11 mouse cellular contexts compared by ENCODE assay signal in genomic region chr6:136524751-136525150, GRCm38 (mm10). TPM values are rescaled to one million over a fixed set of nuclear protein-coding genes. Genes with fewer than 3 reads are reported as not detected.
DNase-seq lines count a peak whose midpoint lies in the region; ATAC-seq and TF ChIP-seq lines count a peak whose summit lies in the region.
"Had no signal": no experiment of that assay in that cellular context is flagged by ENCODE, and none has a peak within 500 bp of the region (broad histone marks: within the 10 kb centered on the region; RNA-seq: fewer than 3 reads in every experiment).

No protein-coding gene starts in this region.

- TF ChIP-seq CTCF in stomach, postnatal 0 days (IDR thresholded peaks at IDR 0.05; ENCODE audit: low read depth), result no peak
- no peak for TF ChIP-seq CTCF in intestine, postnatal 0 days (IDR thresholded peaks at IDR 0.05; ENCODE audit: low read depth)

- WGBS in heart, embryonic 12.5 days, result 73% methylated on average over 4 of the region's 4 CpGs
- 82% methylated on average over 4 of the region's 4 CpGs for WGBS in stomach, embryonic 14.5 days
- WGBS in stomach, postnatal 0 days, result 82% methylated on average over 4 of the region's 4 CpGs
- WGBS in intestine, postnatal 0 days, result 61% methylated on average over 4 of the region's 4 CpGs
- WGBS in stomach, embryonic 16.5 days, result 85% methylated on average over 4 of the region's 4 CpGs

- H3K4me3 ChIP-seq in heart, embryonic 12.5 days, result no peak overlapping the region
- no peak overlapping the region for H3K4me3 ChIP-seq in stomach, embryonic 14.5 days (ENCODE audit: low read depth, low read length)
- no peak overlapping the region for H3K4me3 ChIP-seq in stomach, postnatal 0 days (ENCODE audit: low read depth, low read length)
- no peak overlapping the region for H3K4me3 ChIP-seq in intestine, postnatal 0 days (ENCODE audit: low read depth, low read length)
- no peak overlapping the region for H3K4me3 ChIP-seq in stomach, embryonic 16.5 days (replicated peaks; ENCODE audit: low read length)
- H3K4me3 ChIP-seq: hindbrain, embryonic 15.5 days had no signal

- no peaks in the 10 kb centered on the region for H3K27me3 ChIP-seq in heart, embryonic 12.5 days (replicated peaks)
- no peaks in the 10 kb centered on the region for H3K27me3 ChIP-seq in stomach, embryonic 14.5 days (ENCODE audit: control insufficient read depth, insufficient read depth, low read length)
- H3K27me3 ChIP-seq in stomach, postnatal 0 days (ENCODE audit: control insufficient read depth, insufficient read depth, low read length), result no peaks in the 10 kb centered on the region
- no peaks in the 10 kb centered on the region for H3K27me3 ChIP-seq in intestine, postnatal 0 days (replicated peaks; ENCODE audit: control insufficient read depth, insufficient read depth, low read length)
- H3K27me3 ChIP-seq in stomach, embryonic 16.5 days (ENCODE audit: control insufficient read depth, insufficient read depth, low read length), result no peaks in the 10 kb centered on the region
- H3K27me3 ChIP-seq: hindbrain, embryonic 15.5 days had no signal

- 0 out of 2 replicates have a peak, but pooled peaks cover 2% of the 10 kb centered on the region for H3K9me3 ChIP-seq in heart, embryonic 12.5 days (replicated peaks)
- peaks cover 7% of the 10 kb centered on the region; the same call in 1 of the 2 replicates for H3K9me3 ChIP-seq in stomach, embryonic 14.5 days (ENCODE audit: control insufficient read depth, low read depth, low read length)
- H3K9me3 ChIP-seq in stomach, postnatal 0 days (ENCODE audit: control insufficient read depth, low read length), result no peaks in the 10 kb centered on the region
- H3K9me3 ChIP-seq in intestine, postnatal 0 days (ENCODE audit: control insufficient read depth), result no peaks in the 10 kb centered on the region
- H3K9me3 ChIP-seq in stomach, embryonic 16.5 days (replicated peaks; ENCODE audit: control insufficient read depth, low read length), result peaks cover 8% of the 10 kb centered on the region; the same call in 1 of the 2 replicates
- H3K9me3 ChIP-seq: hindbrain, embryonic 15.5 days had no signal

- TF ChIP-seq EP300 in stomach, postnatal 0 days (optimal IDR thresholded peaks at IDR 0.05), result no peak

- H3K4me2 ChIP-seq in heart, embryonic 12.5 days, result no peak overlapping the region
- no peak overlapping the region for H3K4me2 ChIP-seq in stomach, embryonic 14.5 days (replicated peaks; ENCODE audit: low read depth, low read length)
- H3K4me2 ChIP-seq in stomach, postnatal 0 days (replicated peaks; ENCODE audit: low read depth), result no peak overlapping the region
- no peak overlapping the region for H3K4me2 ChIP-seq in intestine, postnatal 0 days (replicated peaks; ENCODE audit: low read depth)
- H3K4me2 ChIP-seq in stomach, embryonic 16.5 days (ENCODE audit: low read depth, low read length), result no peak overlapping the region
- H3K4me2 ChIP-seq: hindbrain, embryonic 15.5 days; lung, embryonic 14.5 days had no signal

- ATAC-seq in heart, embryonic 12.5 days (ENCODE audit: insufficient number of reproducible peaks, low FRiP score), result no peak
- peak; percentile 18; the same call in 1 of the 2 replicates for ATAC-seq in stomach, embryonic 14.5 days (ENCODE audit: insufficient number of reproducible peaks, insufficient read depth, low FRiP score, low read depth)
- ATAC-seq in stomach, postnatal 0 days (ENCODE audit: low FRiP score, low TSS enrichment), result no peak
- no peak for ATAC-seq in intestine, postnatal 0 days
- ATAC-seq in stomach, embryonic 16.5 days (ENCODE audit: insufficient read depth, low FRiP score), result no peak

- H3K9ac ChIP-seq in heart, embryonic 12.5 days, result no peak overlapping the region
- no peak overlapping the region for H3K9ac ChIP-seq in stomach, embryonic 14.5 days (replicated peaks; ENCODE audit: low read depth, low read length)
- H3K9ac ChIP-seq in stomach, postnatal 0 days (ENCODE audit: low read length), result no peak overlapping the region
- no peak overlapping the region for H3K9ac ChIP-seq in intestine, postnatal 0 days (ENCODE audit: low read depth, low read length)
- no peak overlapping the region for H3K9ac ChIP-seq in stomach, embryonic 16.5 days (ENCODE audit: low read length)
- H3K9ac ChIP-seq: hindbrain, embryonic 15.5 days; lung, embryonic 14.5 days had no signal

- H3K4me1 ChIP-seq in heart, embryonic 12.5 days (replicated peaks), result peaks cover 24% of the 10 kb centered on the region
- H3K4me1 ChIP-seq in stomach, embryonic 14.5 days (ENCODE audit: control insufficient read depth, insufficient read depth, low read length), result 0 out of 2 replicates have a peak, but pooled peaks cover 3% of the 10 kb centered on the region
- H3K4me1 ChIP-seq in stomach, postnatal 0 days (replicated peaks; ENCODE audit: control insufficient read depth, insufficient read depth), result no peaks in the 10 kb centered on the region
- no peaks in the 10 kb centered on the region; the same call in 1 of the 2 replicates for H3K4me1 ChIP-seq in intestine, postnatal 0 days (replicated peaks; ENCODE audit: control insufficient read depth, insufficient read depth, low read length)
- no peaks in the 10 kb centered on the region for H3K4me1 ChIP-seq in stomach, embryonic 16.5 days (ENCODE audit: control insufficient read depth, insufficient read depth, low read length)

- intact Hi-C loops in gastrocnemius, postnatal 36 days (cut with DNase I), result no loop called here

- H3K27ac ChIP-seq in heart, embryonic 12.5 days (ENCODE audit: poor library complexity, severe bottlenecking), result peak overlapping the region; percentile 32
- H3K27ac ChIP-seq in stomach, embryonic 14.5 days (ENCODE audit: low read length), result no peak overlapping the region
- H3K27ac ChIP-seq in stomach, postnatal 0 days (replicated peaks), result no peak overlapping the region
- peak overlapping the region; percentile 69 for H3K27ac ChIP-seq in intestine, postnatal 0 days (ENCODE audit: low read depth, low read length)
- H3K27ac ChIP-seq in stomach, embryonic 16.5 days (ENCODE audit: low read length), result peak overlapping the region; percentile 23; the same call in 1 of the 2 replicates
- H3K27ac ChIP-seq: hindbrain, embryonic 15.5 days had no signal

- no peak for DNase-seq in heart, adult 18-20 months
- DNase-seq in stomach, postnatal 0 days (ENCODE audit: low spot score), result no peak
- no peak for DNase-seq in frontal cortex, postnatal 10 days (ENCODE audit: low spot score in 2 of 2)
- no peak for DNase-seq in gastrocnemius, postnatal 36 days
- DNase-seq: cerebellum, postnatal 36 days; lung, embryonic 14.5 days had no signal

- peaks cover 28% of the 10 kb centered on the region for H3K36me3 ChIP-seq in heart, embryonic 12.5 days
- H3K36me3 ChIP-seq in stomach, embryonic 14.5 days (ENCODE audit: control insufficient read depth, insufficient read depth, low read length), result peaks cover 4% of the 10 kb centered on the region
- H3K36me3 ChIP-seq in stomach, postnatal 0 days (ENCODE audit: control insufficient read depth, insufficient read depth, low read length), result 0 out of 2 replicates have a peak, but pooled peaks cover 2% of the 10 kb centered on the region
- no peaks in the 10 kb centered on the region for H3K36me3 ChIP-seq in intestine, postnatal 0 days (ENCODE audit: control insufficient read depth, insufficient read depth)
- H3K36me3 ChIP-seq in stomach, embryonic 16.5 days (ENCODE audit: control insufficient read depth, insufficient read depth, low read length), result peaks cover 29% of the 10 kb centered on the region

RNA-seq across cellular contexts. Expression of gene Atf7ip, which starts 18.8 kb away (rescaled TPM):
- polyA plus RNA-seq in heart, embryonic 12.5 days (2016; fragmentation: Nextera tagmentation; extraction: Ambion mirVana), result 51.0 and 51.5 TPM in 2 replicates
- total RNA-seq in heart, adult 18-20 months (2021), result 10 to 100 TPM; 59.7 to 88.7 TPM
- 49.9 and 59.3 TPM in 2 replicates for polyA plus RNA-seq in stomach, embryonic 14.5 days (2014; fragmentation: Nextera tagmentation; extraction: Ambion mirVana)
- polyA plus RNA-seq in stomach, postnatal 0 days (2015; fragmentation: Nextera tagmentation; extraction: Ambion mirVana), result 8.4 and 9.5 TPM in 2 replicates
- 8.6 and 9.4 TPM in 2 replicates for polyA plus RNA-seq in intestine, postnatal 0 days (2015; fragmentation: Nextera tagmentation; extraction: Ambion mirVana)
- 30.0 and 34.0 TPM in 2 replicates for polyA plus RNA-seq in stomach, embryonic 16.5 days (2015; fragmentation: Nextera tagmentation; extraction: Ambion mirVana)
- total RNA-seq in gastrocnemius, postnatal 36 days (2021), result 10 to 100 TPM; 31.6 to 41.6 TPM

Comparison
In these comparisons a context has a peak if more than half of its experiments do, and no peak if none do; other contexts are left out.
1. H3K27ac ChIP-seq: peak in heart, embryonic 12.5 days (single experiment), intestine, postnatal 0 days (single experiment) and stomach, embryonic 16.5 days (single experiment); none in stomach, embryonic 14.5 days (single experiment) and stomach, postnatal 0 days (single experiment).